Mouse (Mus musculus) MEL (cell line): Measurements from ENCODE around the gene Erc2. TPM values are rescaled to one million over a fixed set of nuclear protein-coding genes. Genes with fewer than 3 reads are reported as not detected.

Experiments
- DNase-seq: peaks from one replicate; pipeline ENCODE4 v3.0.0; 2011; ENCODE audit warnings: low read depth, low spot score
- H3K27ac ChIP-seq: 2 replicates; pipeline ENCODE4 v1.5.1; 2012; ENCODE audit warnings: low read depth, mild to moderate bottlenecking, control low read depth, low read length, moderate library complexity; ENCODE audit not compliant: control insufficient read depth
- H3K27me3 ChIP-seq, 2 experiments: fragments of 150-350 bp in 1 of 2; sonication (generic) in 1 of 2; 2 replicates each; pipeline ENCODE4 v1.6.1; 2012; ENCODE audit warnings: low read length in 2 of 2, mild to moderate bottlenecking in 2 of 2, improper control_type of control experiment in 1 of 2, moderate library complexity in 1 of 2; ENCODE audit not compliant: insufficient read depth in 2 of 2, control insufficient read depth in 1 of 2
- H3K36me3 ChIP-seq, 2 experiments: 2 replicates each; pipeline ENCODE4 v1.6.1; 2012 to 2014; ENCODE audit warnings: low read length in 2 of 2, improper control_type of control experiment in 1 of 2, inconsistent platforms in 1 of 2, mild to moderate bottlenecking in 1 of 2; ENCODE audit not compliant: insufficient read depth in 2 of 2, control insufficient read depth in 1 of 2
- H3K4me1 ChIP-seq, 2 experiments: fragments of 150-350 bp in 1 of 2; sonication (generic) in 1 of 2; 2 replicates each; pipeline ENCODE4 v1.6.1; 2012; ENCODE audit warnings: low read length in 2 of 2, improper control_type of control experiment in 1 of 2, mild to moderate bottlenecking in 1 of 2; ENCODE audit not compliant: insufficient read depth in 2 of 2, control insufficient read depth in 1 of 2
- H3K4me3 ChIP-seq, 2 experiments: fragments of 150-350 bp in 1 of 2; sonication (generic) in 1 of 2; 2 replicates each; pipeline ENCODE4 v1.5.1; 2012; ENCODE audit warnings: low read depth in 2 of 2, low read length in 2 of 2, mild to moderate bottlenecking in 2 of 2, moderate library complexity in 2 of 2, control low read depth in 1 of 2, improper control_type of control experiment in 1 of 2; ENCODE audit not compliant: control insufficient read depth in 1 of 2, insufficient read depth in 1 of 2
- H3K79me2 ChIP-seq: 2 replicates; pipeline ENCODE4 v1.6.1; 2012; ENCODE audit warnings: mild to moderate bottlenecking, low read length, moderate library complexity; ENCODE audit not compliant: control insufficient read depth, poor library complexity, insufficient read depth
- H3K9ac ChIP-seq: 2 replicates; pipeline ENCODE4 v1.6.1; 2012; ENCODE audit warnings: low read depth, mild to moderate bottlenecking, control low read depth, low read length, moderate library complexity; ENCODE audit not compliant: control insufficient read depth, poor library complexity, severe bottlenecking
- H3K9me3 ChIP-seq: fragments of 150-350 bp; sonication (generic); replicated peaks from 2 replicates; pipeline ENCODE4 v1.6.1; 2012; ENCODE audit warnings: mild to moderate bottlenecking, low read length, improper control_type of control experiment, moderate library complexity; ENCODE audit not compliant: insufficient read depth
- RAD21 ChIP-seq: IDR thresholded peaks from 2 replicates; pipeline ENCODE4 v1.6.1; 2011; ENCODE audit warnings: mild to moderate bottlenecking, low read depth, low read length, improper control_type of control experiment
- RCOR1 ChIP-seq: IDR thresholded peaks from 2 replicates; pipeline ENCODE4 v1.6.1; 2012; ENCODE audit warnings: low read depth, mild to moderate bottlenecking, inconsistent platforms, low read length, improper control_type of control experiment
- USF2 ChIP-seq, 2 experiments: IDR thresholded peaks; 2 replicates each; pipeline ENCODE4 v1.6.1; 2011 to 2012; ENCODE audit warnings: improper control_type of control experiment in 2 of 2, low read length in 2 of 2, borderline replicate concordance in 1 of 2, inconsistent platforms in 1 of 2, low read depth in 1 of 2, mild to moderate bottlenecking in 1 of 2; ENCODE audit not compliant: insufficient read depth in 1 of 2
- ZC3H11A ChIP-seq: IDR thresholded peaks from 2 replicates; pipeline ENCODE4 v1.6.1; 2012; ENCODE audit warnings: low read depth, mild to moderate bottlenecking, inconsistent platforms, low read length, improper control_type of control experiment
- polyA plus RNA-seq, 2 experiments: library from polyadenylated mRNA; stranded (reverse) in 1 of 2; unstranded in 1 of 2; fragments of >175 nt in 1 of 2; fragments of >200 nt in 1 of 2; gene quantifications; 2 replicates each; pipeline versions ENCODE4 v1.2.1 to v1.2.4; 2012; ENCODE audit warnings: low replicate concordance in 2 of 2, low read depth in 1 of 2; ENCODE audit not compliant: insufficient read length in 2 of 2, insufficient read depth in 1 of 2, missing spikeins in 1 of 2
- total RNA-seq: library from RNA; depleted of rRNA; stranded (reverse); fragments of 300-350 nt; gene quantifications from 2 replicates; pipeline ENCODE4 v1.2.3, GENCODE M21; 2012; rRNA removed

Erc2 gene
- total and polyA plus RNA-seq, 3 experiments, result not detected

- Histone ChIP-seq H3K36me3 (no peaks in the 10 kb centered on the region), H3K27ac (no peak overlapping the region), H3K4me3 (no peak overlapping the region), H3K9ac (no peak overlapping the region), H3K27me3 (no peaks in the 10 kb centered on the region), H3K4me1 (no peaks in the 10 kb centered on the region), H3K9me3 (no peaks in the 10 kb centered on the region), H3K79me2 (no peaks in the 10 kb centered on the region)
- TF ChIP-seq USF2 (IDR thresholded peaks at IDR 0.05; ENCODE audit: borderline replicate concordance in 1 of 2, insufficient read depth in 1 of 2, low read depth in 1 of 2, low read length in 2 of 2) (no peak), RCOR1 (no peak), ZC3H11A (no peak), RAD21 (no peak)
- DNase-seq, result no peak
Measured at GRCm38 (mm10) chr14:28525566-28525965, 903.3 kb downstream of the Erc2 start.

Other genes with a start within 250 kb of the Erc2 start
- 7.9 and 8.7 TPM in 2 replicates for gene Fam208a, start 193.6 kb upstream of the Erc2 start, total RNA-seq
- gene Fam208a, start 193.6 kb upstream of the Erc2 start, polyA plus RNA-seq, result 10 to 100 TPM in 1 of 2 experiments, 1 to 10 TPM in 1; 3.2 to 25.4 TPM
- 5.5 and 6.3 TPM in 2 replicates for gene Ccdc66, start 114.0 kb upstream of the Erc2 start, total RNA-seq
- 10 to 100 TPM in 1 of 2 experiments, not detected in 1; 18.4 TPM for gene Ccdc66, start 114.0 kb upstream of the Erc2 start, polyA plus RNA-seq